ENCODE assay signal across 23 mouse cellular contexts in genomic region chr12:96617226-96617625, GRCm38 (mm10).
DNase-seq lines count a peak whose midpoint lies in the region.
"Had no signal": no experiment of that assay in that cellular context is flagged by ENCODE, and none has a peak within 500 bp of the region (broad histone marks: within the 10 kb centered on the region; RNA-seq: fewer than 3 reads in every experiment).

No protein-coding gene starts in this region.

- H3K4me1 ChIP-seq in limb, embryonic 10.5 days: no peaks in the 10 kb centered on the region

- no peak overlapping the region for H3K4me3 ChIP-seq in limb, embryonic 10.5 days

- no peaks in the 10 kb centered on the region for H3K9me3 ChIP-seq in limb, embryonic 10.5 days (replicated peaks)
- H3K9me3 ChIP-seq: G1E had no signal

- no peak overlapping the region for H3K27ac ChIP-seq in limb, embryonic 10.5 days

- WGBS in limb, embryonic 10.5 days: 92% methylated on average over 2 of the region's 2 CpGs

- H3K27me3 ChIP-seq in limb, embryonic 10.5 days (ENCODE audit: low read depth, poor library complexity, severe bottlenecking): no peaks in the 10 kb centered on the region
- H3K27me3 ChIP-seq: CH12.LX, Patski had no signal

- no peaks in the 10 kb centered on the region for H3K36me3 ChIP-seq in limb, embryonic 10.5 days
- H3K36me3 ChIP-seq: G1E had no signal

- peak; percentile 58 for DNase-seq in ES-CJ7 (ENCODE audit: low read depth, low spot score)
- DNase-seq in R1 (ENCODE audit: low read depth, low spot score): peak; percentile 63
- peak; percentile 40 for DNase-seq in ZHBTc4 (ENCODE audit: low read depth, low spot score)
- no peak for DNase-seq in gastrocnemius, adult 18-20 months (ENCODE audit: low spot score)
- DNase-seq in c-Kit-positive CD71-positive TER-119-positive erythroid progenitor cells, embryonic 14.5 days (ENCODE audit: low spot score): no peak
- DNase-seq in limb, embryonic 10.5 days (ENCODE audit: low spot score): no peak
- DNase-seq: adrenal gland, adult 2 months; adrenal gland, adult 8-10 months; adrenal gland, postnatal 10 days; adrenal gland, postnatal 14 days; adrenal gland, postnatal 25 days; adrenal gland, postnatal 36 days; B cell, adult 2 months; cerebellum, adult 11 months; cerebellum, adult 11-12 months; cerebellum, adult 18-20 months; cerebellum, adult 2 months; cerebellum, adult 8-10 months; cerebellum, adult 9-10 months; cerebellum, adult 9-11 months had no signal

Comparison
In these comparisons a context has a peak if more than half of its experiments do, and no peak if none do; other contexts are left out.
1. DNase-seq: peak in ES-CJ7 (single experiment), R1 (single experiment) and ZHBTc4 (single experiment); none in gastrocnemius, adult 18-20 months (single experiment), c-Kit-positive CD71-positive TER-119-positive erythroid progenitor cells, embryonic 14.5 days (single experiment) and limb, embryonic 10.5 days (single experiment).